Mouse (Mus musculus) lung, postnatal 0 days (tissue): ENCODE data around the gene Flywch2.

Experiments used
- CTCF ChIP-seq: IDR thresholded peaks from 2 replicates; pipeline ENCODE4 v1.5.1; 2016; ENCODE audit warnings: antibody characterized with exemption, mild to moderate bottlenecking
- EP300 ChIP-seq: IDR thresholded peaks from 2 replicates; pipeline ENCODE4 v1.6.1; 2016; ENCODE audit warnings: antibody characterized with exemption, mild to moderate bottlenecking, control low read depth

- TF ChIP-seq CTCF, result no peak
- TF ChIP-seq EP300, result no peak
Measured at GRCm38 (mm10) chr17:23822094-23822493, 36.2 kb upstream of the Flywch2 start.
